In genomic region chr3:89512225-89512624, GRCm38 (mm10) we compare ENCODE assay signal across 9 mouse cellular contexts. TPM values are rescaled to one million over a fixed set of nuclear protein-coding genes. Genes with fewer than 3 reads are reported as not detected.
A peak's percentile ranks its signal among the peaks of the same experiment; 100 is the strongest.
DNase-seq lines count a peak whose midpoint lies in the region; ATAC-seq and TF ChIP-seq lines count a peak whose summit lies in the region.
"Had no signal": no experiment of that assay in that cellular context is flagged by ENCODE, and none has a peak within 500 bp of the region (broad histone marks: within the 10 kb centered on the region; RNA-seq: fewer than 3 reads in every experiment).

No protein-coding gene starts in this region.

- WGBS in heart, embryonic 12.5 days: 86% methylated on average over 2 of the region's 2 CpGs

- ATAC-seq in heart, embryonic 12.5 days (ENCODE audit: insufficient number of reproducible peaks, low FRiP score): no peak
- no peak for ATAC-seq in monocyte, adult 5-6 weeks (replicated peaks; ENCODE audit: insufficient number of reproducible peaks, low FRiP score, low TSS enrichment, poor library complexity, severe bottlenecking)

- H3K9me3 ChIP-seq in heart, embryonic 12.5 days (replicated peaks): peaks cover 6% of the 10 kb centered on the region

- peak; percentile 30 to 46 for DNase-seq in heart, postnatal 14 days
- peak; percentile 28 for DNase-seq in retina, embryonic 14.5 days (ENCODE audit: low spot score)
- DNase-seq in retina, postnatal 1 day: no peak
- peak; percentile 61 for DNase-seq in thymus, postnatal 4 days
- DNase-seq in ovary, postnatal 36 days (ENCODE audit: low spot score): no peak

- no peaks in the 10 kb centered on the region for H3K36me3 ChIP-seq in heart, embryonic 12.5 days

- intact Hi-C loops in heart, postnatal 14 days (cut with DNase I): loop anchor here (5.0 kb wide), 1 partner anchor 260 kb away; the partner anchor contains the start of gene Ube2q1

- no peaks in the 10 kb centered on the region for H3K4me1 ChIP-seq in heart, embryonic 12.5 days (replicated peaks)
- H3K4me1 ChIP-seq in embryonic fibroblast, embryonic 13.5 days (ENCODE audit: control insufficient read depth, insufficient read depth, low read length): peaks cover 4% of the 10 kb centered on the region; the same call in 1 of the 2 replicates

- no peak overlapping the region for H3K4me2 ChIP-seq in heart, embryonic 12.5 days

- H3K27ac ChIP-seq in heart, embryonic 12.5 days (ENCODE audit: poor library complexity, severe bottlenecking): no peak overlapping the region
- no peak overlapping the region for H3K27ac ChIP-seq in embryonic fibroblast, embryonic 13.5 days (ENCODE audit: insufficient read depth, low read length)

- no peak for TF ChIP-seq POLR2A in embryonic fibroblast, embryonic 13.5 days (IDR thresholded peaks at IDR 0.05; ENCODE audit: low read depth, low read length)

- no peak overlapping the region for H3K9ac ChIP-seq in heart, embryonic 12.5 days

- H3K4me3 ChIP-seq in heart, embryonic 12.5 days: no peak overlapping the region
- no peak overlapping the region for H3K4me3 ChIP-seq in embryonic fibroblast, embryonic 13.5 days (ENCODE audit: insufficient read depth, low read length)
- H3K4me3 ChIP-seq: myocyte had no signal

- peaks cover 48% of the 10 kb centered on the region for H3K27me3 ChIP-seq in heart, embryonic 12.5 days (replicated peaks)

- TF ChIP-seq CTCF in embryonic fibroblast, embryonic 13.5 days (IDR thresholded peaks at IDR 0.05; ENCODE audit: borderline replicate concordance, insufficient read depth, low read length): peak; percentile 85

RNA-seq across cellular contexts. Expression of gene Kcnn3, which starts 7.7 kb away (rescaled TPM):
- 1 to 10 TPM; 4.0 to 6.5 TPM for total RNA-seq in heart, postnatal 14 days (2021)
- polyA plus RNA-seq in heart, embryonic 12.5 days (2016; fragmentation: Nextera tagmentation; extraction: Ambion mirVana): 1.4 and 1.5 TPM in 2 replicates
- polyA plus RNA-seq in embryonic fibroblast, embryonic 13.5 days (2011; ENCODE audit: insufficient read length, low read depth, missing spikeins): 0.90 and 1.6 TPM in 2 replicates
- not detected in 3 replicates for total RNA-seq in monocyte, adult 5-6 weeks (2017)

RNA-seq across cellular contexts. Expression of gene Pmvk, which starts 57.9 kb away (rescaled TPM):
- total RNA-seq in heart, postnatal 14 days (2021): 1 to 10 TPM; 8.8 to 9.2 TPM
- polyA plus RNA-seq in heart, embryonic 12.5 days (2016; fragmentation: Nextera tagmentation; extraction: Ambion mirVana): 46.8 and 51.0 TPM in 2 replicates
- 16.3 and 21.0 TPM in 2 replicates for polyA plus RNA-seq in embryonic fibroblast, embryonic 13.5 days (2011; ENCODE audit: insufficient read length, low read depth, missing spikeins)
- 18.0 to 23.5 TPM (median 21.0 TPM) in 3 replicates for total RNA-seq in monocyte, adult 5-6 weeks (2017)

Comparison
In these comparisons a context has a peak if more than half of its experiments do, and no peak if none do; other contexts are left out.
1. DNase-seq: peak in heart, postnatal 14 days (2 of 2), retina, embryonic 14.5 days (single experiment) and thymus, postnatal 4 days (single experiment); none in retina, postnatal 1 day (single experiment) and ovary, postnatal 36 days (single experiment).